Mouse (Mus musculus): Measurements from ENCODE around the gene Mthfd2l. TPM values are rescaled to one million over a fixed set of nuclear protein-coding genes. Genes with fewer than 3 reads are reported as not detected.

The Mthfd2l gene
- total RNA-seq, 2 experiments from 2014 or later, result 6.5 to 8.8 TPM

DNA sequence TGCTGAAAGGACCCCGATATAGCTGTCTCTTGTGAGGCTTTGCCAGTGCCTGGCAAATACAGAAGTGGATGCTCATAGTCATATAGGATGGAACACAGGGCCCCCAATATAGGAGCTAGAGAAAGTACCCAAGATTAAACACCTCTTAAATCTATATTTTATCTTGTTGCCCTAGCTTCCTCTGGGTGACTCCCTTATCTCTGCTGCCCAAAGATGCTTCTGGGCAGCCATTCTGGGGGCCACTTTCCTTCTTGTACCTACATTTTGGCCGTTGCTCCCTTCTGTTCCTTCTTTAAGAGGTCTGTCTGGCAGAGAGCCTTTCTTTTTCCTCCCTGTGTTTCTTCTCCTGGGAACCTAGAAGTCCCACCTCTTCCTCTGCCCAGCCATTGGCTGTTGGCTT lies 14.5 kb downstream of the Mthfd2l start:
- no peak for DNase-seq

DNA sequence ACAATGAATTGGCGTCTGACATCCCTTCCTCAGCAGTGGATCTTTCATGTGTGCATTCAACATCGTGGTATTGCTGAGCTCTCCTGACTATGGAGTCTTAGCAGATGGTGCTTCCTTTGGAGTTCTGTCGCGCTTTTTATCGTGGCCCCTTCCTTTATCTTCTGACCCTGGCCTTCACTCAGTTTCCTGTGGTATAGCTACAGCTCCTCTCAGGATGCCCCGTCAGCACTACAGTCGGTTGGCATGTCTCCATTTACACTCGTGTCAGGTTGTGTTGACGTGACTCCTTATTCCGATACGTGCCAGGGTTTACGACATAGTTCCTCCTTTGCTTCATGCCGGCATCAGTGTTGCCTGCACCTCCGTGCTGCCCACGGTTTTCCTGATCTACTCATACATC lies 18.6 kb downstream of the Mthfd2l start:
- DNase-seq, result no peak

DNA sequence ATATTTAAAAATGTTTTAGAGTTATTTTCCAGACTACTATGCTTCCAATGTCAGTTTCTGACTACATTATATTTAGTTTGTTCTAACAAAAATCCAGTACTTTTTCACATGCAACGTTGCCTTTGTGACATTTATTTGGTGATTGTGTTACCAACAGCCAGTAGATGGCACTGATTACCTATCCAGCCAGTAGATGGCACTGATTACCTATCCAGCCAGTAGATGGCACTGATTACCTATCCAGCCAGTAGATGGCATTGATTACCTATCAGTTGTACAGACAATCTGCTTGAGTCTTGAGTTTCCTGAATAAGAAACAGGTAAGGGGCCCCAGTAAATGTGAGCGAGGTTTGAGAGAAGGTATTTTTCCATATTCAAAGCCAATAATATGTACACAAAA lies 20.6 kb downstream of the Mthfd2l start:
- no peak for DNase-seq

DNA sequence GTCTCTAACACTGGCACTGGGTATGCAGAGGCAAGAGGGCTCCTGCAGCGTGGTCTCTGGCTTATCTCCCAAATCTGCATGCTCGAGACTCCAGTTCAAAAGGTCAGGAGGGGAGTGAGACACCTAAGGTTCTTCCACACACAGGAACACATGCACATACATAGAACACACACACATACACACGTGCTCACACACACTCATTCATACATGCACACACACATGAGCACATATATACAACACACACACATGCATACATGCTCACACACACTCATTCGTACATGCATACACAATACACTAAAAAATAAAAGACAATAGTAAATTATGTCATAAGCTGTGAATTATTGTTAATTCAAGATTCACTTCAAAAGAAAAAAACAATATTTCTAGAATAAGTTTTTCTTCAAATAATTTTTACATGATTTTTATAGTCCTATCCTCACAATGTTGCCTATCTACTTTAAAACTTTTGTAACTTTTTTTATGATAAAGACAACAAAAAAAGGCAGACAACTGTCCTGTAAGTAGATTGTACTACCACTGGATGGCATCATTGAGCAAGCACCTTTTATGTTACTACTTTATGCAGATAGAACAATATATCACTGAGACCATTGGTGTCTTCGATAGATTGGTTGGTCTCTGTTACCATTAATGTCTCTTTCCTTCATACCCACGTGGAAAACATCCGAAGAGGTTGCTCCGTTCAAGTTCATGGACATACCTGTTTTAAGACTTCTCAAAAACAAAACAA lies 22.0 kb downstream of the Mthfd2l start:
- no peak for DNase-seq

DNA sequence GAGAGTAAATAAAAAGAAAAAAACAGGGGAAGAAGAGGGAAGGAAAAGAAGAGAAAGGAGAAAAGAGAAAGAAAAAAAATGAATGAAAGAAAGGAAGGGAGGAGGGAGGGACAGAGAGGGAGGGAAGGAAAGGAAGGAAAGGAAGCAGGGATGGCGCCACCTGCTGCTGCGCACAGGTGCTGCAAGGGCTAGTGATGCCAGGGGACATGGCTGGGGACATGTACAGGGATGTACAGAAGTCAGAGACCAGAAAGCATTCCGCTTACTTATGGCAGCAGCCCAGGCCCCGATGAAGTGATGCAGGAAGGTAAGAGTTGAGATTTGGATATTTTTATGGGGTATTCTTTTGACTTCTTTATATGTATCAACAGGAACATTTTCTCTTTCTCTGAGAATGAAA lies 33.4 kb downstream of the Mthfd2l start:
- no peak for DNase-seq

DNA sequence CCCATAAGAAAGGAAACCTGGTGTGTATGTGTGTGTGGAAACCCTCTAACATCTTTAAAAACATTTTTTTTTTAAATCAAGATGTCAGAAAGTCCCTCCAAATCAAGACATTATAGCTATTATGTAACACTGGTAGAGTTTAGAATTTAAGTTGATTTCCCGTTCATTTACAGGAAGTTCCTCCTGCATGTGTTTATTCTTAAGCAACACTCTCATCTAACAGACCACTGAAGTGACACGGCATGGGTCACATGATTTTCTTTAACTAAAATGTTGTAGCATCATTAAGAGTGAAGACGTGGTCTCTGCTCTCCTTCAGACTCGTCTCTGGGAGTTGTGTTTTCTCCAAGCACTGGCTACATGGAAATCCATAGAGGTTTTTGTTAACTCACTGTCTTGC lies 33.8 kb downstream of the Mthfd2l start:
- DNase-seq, result no peak

DNA sequence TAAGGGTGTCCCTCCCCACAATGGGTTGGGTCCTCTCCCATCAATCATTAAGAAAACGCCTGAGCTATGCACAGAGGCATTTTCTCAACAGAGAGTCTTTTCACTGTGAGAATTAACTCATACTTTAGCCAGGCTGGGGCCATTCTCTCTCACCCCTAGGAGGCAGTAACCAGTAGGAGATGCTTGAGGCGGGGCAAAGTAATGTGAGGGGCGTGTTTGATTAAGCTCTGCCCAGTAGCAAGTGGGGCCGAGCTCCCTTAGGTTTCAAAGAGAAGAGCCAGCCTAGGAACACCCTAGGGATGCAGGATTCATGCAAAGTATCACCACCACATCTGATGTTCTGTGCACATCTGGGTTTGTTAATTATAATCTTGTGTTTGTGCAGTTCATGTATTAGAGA lies 34.5 kb downstream of the Mthfd2l start:
- DNase-seq, result no peak

DNA sequence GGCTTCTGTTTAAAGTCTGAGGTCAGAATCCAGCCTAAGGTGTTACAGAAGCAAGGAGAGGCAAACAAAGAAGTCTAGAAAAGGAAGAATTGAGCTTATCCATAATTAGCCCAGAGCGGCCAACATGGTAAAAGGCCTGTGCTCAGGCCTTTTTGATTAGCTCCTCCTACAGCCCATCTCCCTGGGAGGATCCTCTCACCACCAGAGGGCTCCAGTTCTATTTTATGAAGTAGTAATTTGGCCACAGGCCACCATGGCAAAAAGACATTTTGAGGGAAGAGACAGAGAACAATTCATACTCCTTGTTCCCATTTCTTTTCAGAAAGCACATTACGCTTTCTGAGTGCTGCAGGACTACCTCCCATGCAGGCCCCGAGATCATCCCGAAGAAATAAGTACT lies 46.3 kb downstream of the Mthfd2l start:
- peak; percentile 25 for DNase-seq

DNA sequence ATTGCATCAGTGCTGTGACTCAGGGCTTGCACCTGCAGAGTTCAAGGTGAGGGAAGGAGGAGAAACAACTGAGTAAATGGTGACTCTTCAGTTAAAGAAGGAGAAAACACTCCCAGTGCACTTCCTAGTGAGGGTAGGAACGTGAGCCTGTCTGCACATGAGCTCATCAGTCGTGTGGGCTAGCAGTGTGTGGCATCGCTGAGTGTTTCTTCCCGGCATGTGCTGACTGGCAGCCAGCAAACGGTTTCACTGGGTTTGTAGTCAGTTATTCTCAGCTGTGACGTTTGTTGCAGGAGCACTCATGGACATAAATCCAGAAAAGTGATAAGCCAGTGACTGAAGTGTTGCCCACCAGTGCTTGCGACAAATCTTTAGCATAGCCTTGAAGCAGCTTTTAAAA lies 49.4 kb downstream of the Mthfd2l start:
- no peak for DNase-seq

DNA sequence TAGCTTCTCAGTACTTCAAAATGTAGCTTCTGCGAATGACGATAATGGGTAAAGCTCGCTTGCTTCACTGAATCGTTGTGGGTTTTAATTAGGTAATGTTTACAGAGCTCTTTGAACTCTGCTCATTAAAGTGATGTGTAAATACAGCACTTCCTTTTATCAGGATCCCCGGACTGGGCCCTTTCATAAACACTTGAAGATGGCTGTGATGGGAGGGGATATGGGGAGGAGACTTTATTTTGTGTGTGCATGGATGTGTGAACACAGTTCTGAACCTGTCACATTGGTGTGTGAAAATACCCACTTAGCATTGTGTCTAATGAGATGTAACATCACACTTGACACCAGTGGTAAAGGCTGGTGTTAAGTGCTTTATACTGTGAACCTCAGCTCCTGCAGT lies 56.7 kb downstream of the Mthfd2l start:
- DNase-seq, result no peak

DNA sequence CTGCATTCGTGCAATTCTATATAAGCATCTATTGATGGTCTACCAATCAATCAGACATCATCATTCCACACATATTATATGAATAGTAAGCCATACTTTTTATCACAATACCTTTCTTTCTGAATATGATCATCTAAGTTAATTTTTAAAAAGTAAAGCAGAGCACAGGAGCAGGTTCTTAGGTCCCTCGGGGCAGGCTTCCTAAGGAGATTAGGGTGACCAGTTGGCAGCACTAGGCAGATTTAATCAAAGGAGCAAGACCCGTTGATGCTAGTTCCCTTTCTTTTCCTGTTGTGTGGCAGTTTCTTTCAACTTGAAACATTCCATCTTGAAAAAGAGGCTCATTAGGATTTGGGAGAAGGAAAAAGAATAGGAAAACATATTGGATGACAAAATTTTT lies 57.2 kb downstream of the Mthfd2l start:
- DNase-seq, result no peak

DNA sequence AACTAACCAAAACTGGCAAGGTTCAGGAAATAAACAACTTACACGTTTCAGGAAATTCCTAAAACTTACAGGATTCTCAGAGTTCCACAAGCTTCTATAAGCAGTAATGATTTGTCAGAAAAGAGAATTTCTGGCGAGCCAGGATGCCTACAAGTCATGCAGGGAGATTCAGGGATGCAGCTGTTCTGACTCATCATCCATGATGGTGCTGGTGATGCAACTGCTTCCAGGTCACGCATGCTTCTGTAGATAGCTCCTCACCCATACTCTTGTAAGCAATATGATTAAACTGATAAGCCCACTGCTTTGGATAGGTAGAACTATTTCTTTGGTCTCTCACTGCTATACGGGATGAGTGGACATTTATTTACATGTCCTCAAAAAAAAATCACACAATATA lies 57.7 kb downstream of the Mthfd2l start:
- no peak for DNase-seq

DNA sequence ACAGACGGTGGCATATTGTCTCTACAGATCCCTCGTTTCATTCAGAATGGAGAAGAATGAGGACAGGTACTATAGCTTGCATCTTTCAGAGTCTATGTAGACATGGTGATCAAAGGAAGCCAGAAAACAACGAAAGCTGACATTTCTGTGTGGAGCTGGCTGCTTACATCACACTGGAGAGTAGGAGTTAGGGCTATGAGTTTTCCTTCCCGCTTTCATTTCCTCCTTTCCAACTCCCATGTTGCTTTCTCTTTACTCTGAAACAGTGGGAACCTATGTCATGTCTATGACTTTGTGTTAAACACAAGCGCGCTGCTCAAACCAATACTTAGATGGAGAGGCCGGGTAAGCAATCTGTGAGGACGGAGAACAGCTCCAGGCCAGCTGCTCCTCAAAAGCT lies 69.0 kb downstream of the Mthfd2l start:
- DNase-seq, result no peak

DNA sequence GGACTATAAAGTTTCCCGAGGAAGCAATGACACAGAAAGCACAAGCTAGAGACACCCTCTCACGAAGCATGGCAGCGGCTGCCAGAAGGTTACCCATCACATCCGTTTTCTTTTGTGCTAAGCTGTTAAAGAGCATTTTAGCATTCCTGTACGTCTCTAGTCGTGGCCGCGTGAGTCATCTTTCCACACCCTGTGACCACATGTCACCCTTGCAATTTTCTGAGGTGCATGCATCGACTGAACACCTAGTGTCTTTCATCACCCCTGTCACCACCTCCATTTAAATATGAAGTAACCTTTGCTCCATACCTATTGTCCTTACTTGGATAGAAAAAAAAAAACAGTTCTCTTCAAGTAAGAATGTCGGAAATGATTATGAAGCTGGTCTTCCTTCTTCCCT lies 84.3 kb downstream of the Mthfd2l start:
- no peak for DNase-seq

DNA sequence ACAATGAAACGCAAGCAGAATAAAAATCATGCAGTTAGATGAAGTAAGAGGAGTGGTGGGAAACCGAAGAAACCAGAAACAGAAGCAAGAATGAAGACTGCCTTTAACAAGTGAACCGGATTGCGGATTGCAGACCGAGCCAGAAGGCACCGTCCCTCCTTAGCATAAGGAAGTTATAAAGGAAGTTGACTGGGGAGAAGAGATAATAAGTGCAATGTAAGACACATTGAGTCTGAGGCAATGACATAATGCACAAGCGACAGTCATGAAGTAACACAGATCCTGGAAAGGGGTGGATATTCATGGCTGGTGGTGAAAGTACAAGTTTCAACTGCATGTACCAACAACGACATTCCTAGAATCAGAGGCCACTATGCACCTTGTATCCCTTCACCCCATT lies 92.2 kb downstream of the Mthfd2l start:
- DNase-seq, result no peak

DNA sequence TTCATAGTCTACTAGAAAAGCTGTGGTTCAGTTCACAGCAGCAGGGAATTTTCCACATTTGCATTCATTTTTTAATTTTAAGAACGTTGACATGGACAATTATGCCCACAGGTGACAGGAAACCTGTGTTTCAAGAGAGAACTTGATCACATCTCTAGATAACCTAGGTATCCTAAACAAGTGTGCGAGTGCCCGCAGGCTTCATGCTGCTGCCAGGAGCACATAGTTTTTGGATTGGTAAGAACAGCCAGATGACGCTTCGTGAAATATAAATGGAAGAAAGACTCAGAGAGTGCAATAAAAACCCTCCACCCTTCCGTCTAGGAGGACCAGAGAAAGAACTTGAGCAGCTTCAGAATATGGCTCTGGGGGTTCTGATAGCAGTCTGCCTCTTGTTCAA lies 96.2 kb downstream of the Mthfd2l start, which contains the start of gene Epgn:
TSS of gene Epgn (plus strand) at position 301 of the 400 bp plus-strand sequence.
- no peak for DNase-seq

DNA sequence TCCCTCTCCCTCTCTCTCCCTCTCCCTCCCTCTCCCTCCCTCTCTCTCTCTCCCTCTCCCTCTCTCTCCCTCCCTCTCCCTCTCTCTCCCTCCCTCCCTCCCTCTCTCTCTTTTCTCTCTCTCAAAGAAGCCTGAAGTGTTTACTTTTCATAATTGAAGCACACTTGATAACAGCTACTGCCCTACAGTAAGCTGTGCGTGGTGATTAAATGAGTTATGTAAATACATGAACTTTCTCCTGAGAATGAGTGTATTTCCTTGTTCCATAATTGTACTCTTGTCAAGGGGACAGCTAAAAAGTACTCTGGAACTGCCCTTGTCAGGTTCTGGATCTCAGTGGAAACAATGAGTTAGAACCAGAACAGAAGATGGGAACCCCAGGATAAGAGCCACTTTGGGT lies 96.9 kb downstream of the Mthfd2l start:
- no peak for DNase-seq

DNA sequence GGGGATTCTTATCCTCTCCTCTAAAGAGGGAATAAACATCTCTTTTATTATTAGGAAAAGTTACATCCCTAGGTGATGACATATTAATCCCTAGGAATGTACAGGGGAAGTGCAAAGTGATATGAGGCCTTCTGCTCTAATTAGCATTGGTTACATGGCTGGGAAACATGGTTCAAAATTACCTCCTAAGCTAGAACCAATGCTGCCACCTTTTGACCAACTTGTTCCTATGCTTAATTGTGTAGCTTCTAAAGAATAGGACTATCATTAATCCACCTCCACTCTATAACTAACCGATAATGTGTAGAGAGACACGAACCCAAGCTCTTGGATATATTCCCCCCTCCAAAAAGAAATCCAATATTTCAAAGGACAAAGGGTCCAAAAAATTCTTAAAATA lies 99.7 kb downstream of the Mthfd2l start:
- no peak for DNase-seq

DNA sequence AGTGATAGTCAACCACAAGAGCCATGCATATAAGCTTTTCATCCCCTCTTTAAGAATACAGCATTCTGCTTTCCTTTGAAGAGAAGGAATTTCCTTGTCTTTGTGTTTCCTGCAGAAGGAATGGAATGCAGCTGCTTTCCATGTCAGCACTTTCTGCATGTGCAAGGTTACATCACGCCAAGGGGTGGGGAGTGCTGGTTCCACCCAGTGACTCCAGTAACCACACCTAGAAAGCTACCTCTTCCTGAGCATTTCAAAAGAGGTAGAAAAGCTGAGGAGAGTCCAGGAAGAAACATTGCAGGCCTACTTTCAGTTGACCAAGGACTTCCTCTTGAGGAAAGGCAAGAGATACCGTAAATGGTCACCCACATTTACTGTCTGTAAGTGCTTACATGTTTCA lies 104.4 kb downstream of the Mthfd2l start:
- DNase-seq, result no peak

DNA sequence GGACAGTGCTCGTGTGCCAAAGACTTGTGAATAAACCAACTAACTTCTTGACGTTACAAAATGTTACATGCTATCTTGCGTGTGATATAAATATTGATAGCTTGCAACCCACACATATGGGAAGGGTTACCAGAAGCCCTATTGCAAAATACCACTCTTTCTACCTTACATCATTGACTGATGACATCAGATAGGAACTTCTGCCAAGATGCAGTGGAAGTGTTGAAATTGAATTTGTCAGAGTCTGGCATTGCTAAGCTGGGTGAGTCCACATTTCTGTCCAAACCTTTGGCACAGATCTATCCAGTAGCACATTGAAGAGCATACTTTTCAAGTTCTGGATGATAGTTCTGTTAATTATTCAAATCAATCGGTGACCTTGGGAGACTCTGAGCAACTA lies 105.7 kb downstream of the Mthfd2l start:
- no peak for DNase-seq

DNA sequence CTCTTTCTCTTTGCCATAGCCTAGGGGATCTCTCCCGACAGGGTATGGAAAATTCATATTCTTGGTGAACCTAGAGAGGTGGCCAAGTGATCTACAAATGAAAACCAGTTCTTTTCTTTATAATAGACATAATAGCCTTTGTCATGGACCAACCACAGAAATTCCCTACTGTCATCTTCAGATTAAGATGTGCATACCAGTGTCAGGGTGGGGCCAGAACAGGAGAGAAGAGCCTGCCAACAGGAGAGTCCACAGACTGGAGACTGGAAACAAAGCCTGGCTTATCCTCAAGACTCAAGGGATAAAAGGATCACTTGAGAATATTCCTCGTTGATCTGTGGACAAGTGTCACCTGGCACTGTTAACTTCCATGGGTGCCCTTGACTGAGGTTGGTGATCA lies 106.8 kb downstream of the Mthfd2l start:
- DNase-seq, result no peak

DNA sequence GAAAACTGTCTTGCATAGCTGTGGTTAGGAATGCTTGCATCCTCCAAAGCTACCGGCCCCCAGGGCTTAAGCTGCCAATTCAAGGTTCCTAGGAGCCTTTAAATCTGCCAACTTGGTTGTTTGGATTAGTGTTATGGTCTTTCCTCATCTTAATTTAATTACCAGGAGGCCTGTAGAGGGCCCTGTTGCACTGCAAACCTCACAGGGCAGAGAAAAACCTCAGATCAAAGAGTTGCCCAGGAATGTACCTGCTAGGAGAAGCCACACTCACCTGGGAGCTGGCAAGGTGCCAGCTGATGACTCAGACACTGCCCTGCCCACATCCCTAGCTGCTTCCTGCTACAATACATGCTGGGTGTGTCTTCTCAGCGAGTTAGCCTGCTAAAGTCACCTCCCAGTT lies 107.6 kb downstream of the Mthfd2l start:
- no peak for DNase-seq

DNA sequence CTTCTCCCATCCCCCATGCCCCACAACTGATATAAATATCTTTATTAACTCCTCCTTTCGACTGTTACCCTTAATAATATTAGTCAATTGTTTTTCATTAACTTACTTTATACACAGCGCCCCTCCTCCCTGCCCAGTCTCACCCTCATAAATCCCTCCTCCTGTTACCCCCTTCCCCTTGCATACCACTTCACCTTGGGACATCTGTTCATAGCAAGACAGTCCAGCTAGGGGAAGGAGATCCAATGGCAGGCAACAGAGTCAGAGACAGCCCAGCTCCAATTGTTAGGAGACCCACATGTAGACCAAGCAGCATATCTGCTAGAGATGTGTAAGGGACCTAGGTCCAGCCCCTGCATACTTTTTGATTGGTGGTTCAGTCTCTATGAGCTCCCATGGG lies 108.0 kb downstream of the Mthfd2l start:
- DNase-seq, result no peak

DNA sequence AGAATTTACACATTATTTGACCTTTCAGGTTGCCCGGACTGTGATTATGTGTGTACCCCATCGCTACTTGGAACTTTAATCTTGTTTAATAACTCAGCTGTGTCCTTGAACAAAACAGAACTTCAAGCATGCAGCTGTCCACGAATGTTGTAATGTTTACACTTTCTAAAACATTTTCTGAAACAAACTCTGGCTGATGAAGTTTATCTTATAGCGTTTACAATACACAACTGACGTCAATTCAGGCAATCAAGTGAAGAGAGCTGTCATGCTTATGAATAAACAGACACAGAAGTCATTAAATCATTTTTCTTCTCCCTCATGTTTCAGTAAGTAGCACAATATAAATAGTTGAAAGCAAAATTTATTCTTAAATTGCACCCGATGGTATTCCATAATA lies 117.1 kb downstream of the Mthfd2l start:
- no peak for DNase-seq

DNA sequence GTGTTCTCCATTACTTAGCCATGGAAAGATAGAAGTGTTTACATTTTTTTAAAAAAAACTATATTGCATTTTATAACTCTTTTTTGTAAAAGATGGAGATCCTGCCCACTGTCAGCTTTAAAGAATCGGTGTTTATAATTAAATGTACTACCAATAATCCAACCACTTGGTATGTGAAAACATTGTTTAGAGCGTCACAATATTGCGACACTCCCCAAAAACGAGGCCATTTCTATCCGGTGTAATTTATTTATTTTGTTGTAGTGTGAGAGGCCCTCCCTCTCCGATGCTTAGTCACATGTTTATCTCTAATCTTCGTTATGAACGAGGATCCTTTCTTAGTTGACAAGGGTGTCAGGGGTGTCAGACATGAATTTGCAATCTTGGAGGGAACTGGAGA lies 117.5 kb downstream of the Mthfd2l start:
- DNase-seq, result no peak
